Mouse (Mus musculus): ENCODE measurements at regions not wholly inside any gene's neighbourhood (a gene's known extent, or its start where the extent isn't known, plus 50 kb on each side); places are given as distances from the start of the nearest gene placed in this dataset.
A peak's percentile ranks its signal among the peaks of the same experiment; 100 is the strongest.

GRCm38 (mm10) chr9:50171826-50172464 is 172.8 kb downstream of the Rpl10-ps3 start:
- H3K27ac ChIP-seq (ENCODE audit: insufficient read depth, low read depth, low read length, poor library complexity, severe bottlenecking): no peak overlapping the region

GRCm38 (mm10) chr9:50171164-50171563 is 173.6 kb downstream of the Rpl10-ps3 start:
- in situ Hi-C loops (cut with MboI; ENCODE audit: low sequenced_read_pairs in 2 of 2, unreplicated experiment in 2 of 2): loop anchor here in 1 of 2 experiments (10.0 kb wide), 1 partner anchor 676 kb away; no protein-coding TSS in a partner anchor
- Histone ChIP-seq H3K27ac (ENCODE audit: insufficient read depth, low read depth, low read length, poor library complexity, severe bottlenecking) (no peak overlapping the region), H3K36me3 (ENCODE audit: control insufficient read depth, insufficient read depth, low read length, poor library complexity, severe bottlenecking) (no peaks in the 10 kb centered on the region), H3K4me3 (ENCODE audit: insufficient read depth in 1 of 2, low read depth in 1 of 2, low read length in 2 of 2, poor library complexity in 1 of 2, severe bottlenecking in 1 of 2) (no peak overlapping the region; a peak in 1 of 4 replicates), H3K4me1 (ENCODE audit: control insufficient read depth in 2 of 2, insufficient read depth in 2 of 2, low read length in 2 of 2, poor library complexity in 1 of 2) (peaks cover 0 to 7% of the 10 kb centered on the region in 2 experiments; a peak in 2 of 4 replicates), H3K9me3 (ENCODE audit: control insufficient read depth, insufficient read depth, low read depth, low read length) (no peaks in the 10 kb centered on the region), H3K9ac (ENCODE audit: insufficient read depth, low read depth, low read length, poor library complexity, severe bottlenecking) (no peak overlapping the region)
- no peak for TF ChIP-seq MAFK (IDR thresholded peaks at IDR 0.05; ENCODE audit: insufficient read depth, low read depth, low read length)
- no peak for DNase-seq (ENCODE audit: low read depth, low spot score)

More at GRCm38 (mm10) chr9:50171826-50172464, 172.8 kb downstream of the Rpl10-ps3 start:
- no peak overlapping the region for H3K4me3 ChIP-seq (ENCODE audit: insufficient read depth in 1 of 2, low read depth in 1 of 2, low read length in 2 of 2, poor library complexity in 1 of 2, severe bottlenecking in 1 of 2)
- peak; percentile 75 for DNase-seq (ENCODE audit: low read depth, low spot score)
- in situ Hi-C loops (cut with MboI; ENCODE audit: low sequenced_read_pairs in 2 of 2, unreplicated experiment in 2 of 2): loop anchor here in 1 of 2 experiments (10.0 kb wide), 1 partner anchor 677 kb away; no protein-coding TSS in a partner anchor
- TF ChIP-seq ZC3H11A (IDR thresholded peaks at IDR 0.05; ENCODE audit: borderline replicate concordance, low read depth, low read length) (peak; percentile 96), MAFK (IDR thresholded peaks at IDR 0.05; ENCODE audit: insufficient read depth, low read depth, low read length) (no peak)
- peaks cover 0 to 7% of the 10 kb centered on the region in 2 experiments; a peak in 2 of 4 replicates for H3K4me1 ChIP-seq (ENCODE audit: control insufficient read depth in 2 of 2, insufficient read depth in 2 of 2, low read length in 2 of 2, poor library complexity in 1 of 2)
- H3K9ac ChIP-seq (ENCODE audit: insufficient read depth, low read depth, low read length, poor library complexity, severe bottlenecking): no peak overlapping the region
- H3K36me3 ChIP-seq (ENCODE audit: control insufficient read depth, insufficient read depth, low read length, poor library complexity, severe bottlenecking): no peaks in the 10 kb centered on the region
- no peaks in the 10 kb centered on the region for H3K9me3 ChIP-seq (ENCODE audit: control insufficient read depth, insufficient read depth, low read depth, low read length)

GRCm38 (mm10) chr9:50170637-50171036 is 174.1 kb downstream of the Rpl10-ps3 start:
- TF ChIP-seq ZNF384 (IDR thresholded peaks at IDR 0.05; ENCODE audit: low read depth, low read length) (peak; percentile 58; the same call in 1 of the 2 replicates), MAFK (IDR thresholded peaks at IDR 0.05; ENCODE audit: insufficient read depth, low read depth, low read length) (no peak)
- Histone ChIP-seq H3K27ac (ENCODE audit: insufficient read depth, low read depth, low read length, poor library complexity, severe bottlenecking) (no peak overlapping the region), H3K4me3 (ENCODE audit: insufficient read depth in 1 of 2, low read depth in 1 of 2, low read length in 2 of 2, poor library complexity in 1 of 2, severe bottlenecking in 1 of 2) (no peak overlapping the region; a peak in 1 of 4 replicates), H3K4me1 (ENCODE audit: control insufficient read depth in 2 of 2, insufficient read depth in 2 of 2, low read length in 2 of 2, poor library complexity in 1 of 2) (peaks cover 0 to 7% of the 10 kb centered on the region in 2 experiments; a peak in 2 of 4 replicates), H3K36me3 (ENCODE audit: control insufficient read depth, insufficient read depth, low read length, poor library complexity, severe bottlenecking) (no peaks in the 10 kb centered on the region), H3K9ac (ENCODE audit: insufficient read depth, low read depth, low read length, poor library complexity, severe bottlenecking) (no peak overlapping the region), H3K9me3 (ENCODE audit: control insufficient read depth, insufficient read depth, low read depth, low read length) (no peaks in the 10 kb centered on the region)
- no peak for DNase-seq (ENCODE audit: low read depth, low spot score)
- in situ Hi-C loops (cut with MboI; ENCODE audit: low sequenced_read_pairs in 2 of 2, unreplicated experiment in 2 of 2): loop anchor here in 1 of 2 experiments (10.0 kb wide), 1 partner anchor 676 kb away; no protein-coding TSS in a partner anchor

DNA sequence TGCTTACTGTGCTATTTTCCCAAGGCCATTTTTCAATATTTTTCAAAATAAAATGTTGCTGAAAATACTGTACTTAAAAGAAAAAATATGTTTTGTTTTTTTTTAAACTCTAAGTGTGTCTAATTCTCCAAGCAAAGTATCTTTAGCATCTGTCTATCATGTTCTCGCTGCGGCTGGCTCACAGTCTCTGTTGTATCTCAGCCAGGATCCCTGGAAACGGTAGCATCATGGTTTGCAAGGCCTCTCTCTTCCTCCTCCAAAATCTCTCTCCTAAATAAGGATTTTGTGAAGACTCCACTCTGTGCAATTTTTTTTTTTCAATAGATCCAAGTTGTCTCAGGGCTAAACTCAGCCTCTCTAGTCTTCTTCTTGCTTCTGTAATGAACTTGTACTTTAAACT is 190.2 kb downstream of the Rpl10-ps3 start:
- in situ Hi-C loops (cut with MboI; ENCODE audit: low sequenced_read_pairs in 2 of 2, unreplicated experiment in 2 of 2): no loop called here
- H3K9me3 ChIP-seq (ENCODE audit: control insufficient read depth, insufficient read depth, low read depth, low read length): no peaks in the 10 kb centered on the region
- H3K27ac ChIP-seq (ENCODE audit: insufficient read depth, low read depth, low read length, poor library complexity, severe bottlenecking): no peak overlapping the region
- H3K4me3 ChIP-seq (ENCODE audit: insufficient read depth in 1 of 2, low read depth in 1 of 2, low read length in 2 of 2, poor library complexity in 1 of 2, severe bottlenecking in 1 of 2): no peak overlapping the region
- no peaks in the 10 kb centered on the region for H3K36me3 ChIP-seq (ENCODE audit: control insufficient read depth, insufficient read depth, low read length, poor library complexity, severe bottlenecking)
- H3K4me1 ChIP-seq (ENCODE audit: control insufficient read depth in 2 of 2, insufficient read depth in 2 of 2, low read length in 2 of 2, poor library complexity in 1 of 2): no peaks in the 10 kb centered on the region
- no peak for TF ChIP-seq CHD2 (IDR thresholded peaks at IDR 0.05; ENCODE audit: low read depth, low read length)
- no peak for TF ChIP-seq HCFC1 (IDR thresholded peaks at IDR 0.05; ENCODE audit: borderline replicate concordance, insufficient read depth, low read length)
- TF ChIP-seq MAFK (IDR thresholded peaks at IDR 0.05; ENCODE audit: insufficient read depth, low read depth, low read length): no peak
- no peak for TF ChIP-seq ZC3H11A (IDR thresholded peaks at IDR 0.05; ENCODE audit: borderline replicate concordance, low read depth, low read length)
- no peak for TF ChIP-seq ZNF384 (IDR thresholded peaks at IDR 0.05; ENCODE audit: low read depth, low read length)
- no peak for DNase-seq (ENCODE audit: low read depth, low spot score)
- no peak overlapping the region for H3K9ac ChIP-seq (ENCODE audit: insufficient read depth, low read depth, low read length, poor library complexity, severe bottlenecking)

DNA sequence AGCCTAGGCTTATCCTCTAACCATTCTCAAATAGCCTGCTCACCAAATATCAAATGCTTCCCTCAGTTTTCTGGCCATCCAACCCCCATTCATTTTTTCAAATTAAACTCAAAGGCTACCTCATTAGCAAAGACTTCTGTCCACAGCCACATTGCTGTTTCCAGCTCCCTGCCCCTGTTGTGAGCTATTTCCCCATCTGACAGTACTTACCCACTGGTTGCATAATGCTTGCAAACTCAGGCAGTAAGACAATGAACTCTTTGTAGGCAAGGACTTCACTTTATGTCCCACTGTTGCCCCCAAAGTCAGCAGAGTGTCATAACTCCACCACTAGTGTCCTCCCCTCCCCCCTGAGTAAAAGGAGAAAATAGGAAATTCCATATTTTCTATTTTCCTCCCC is 194.7 kb downstream of the Rpl10-ps3 start:
- Histone ChIP-seq H3K4me3 (ENCODE audit: insufficient read depth in 1 of 2, low read depth in 1 of 2, low read length in 2 of 2, poor library complexity in 1 of 2, severe bottlenecking in 1 of 2) (no peak overlapping the region), H3K9me3 (ENCODE audit: control insufficient read depth, insufficient read depth, low read depth, low read length) (no peaks in the 10 kb centered on the region), H3K27ac (ENCODE audit: insufficient read depth, low read depth, low read length, poor library complexity, severe bottlenecking) (no peak overlapping the region), H3K9ac (ENCODE audit: insufficient read depth, low read depth, low read length, poor library complexity, severe bottlenecking) (no peak overlapping the region), H3K36me3 (ENCODE audit: control insufficient read depth, insufficient read depth, low read length, poor library complexity, severe bottlenecking) (no peaks in the 10 kb centered on the region), H3K4me1 (ENCODE audit: control insufficient read depth in 2 of 2, insufficient read depth in 2 of 2, low read length in 2 of 2, poor library complexity in 1 of 2) (no peaks in the 10 kb centered on the region)
- in situ Hi-C loops (cut with MboI; ENCODE audit: low sequenced_read_pairs in 2 of 2, unreplicated experiment in 2 of 2): no loop called here
- no peak for DNase-seq (ENCODE audit: low read depth, low spot score)
- TF ChIP-seq HCFC1 (IDR thresholded peaks at IDR 0.05; ENCODE audit: borderline replicate concordance, insufficient read depth, low read length): no peak
- no peak for TF ChIP-seq ZNF384 (IDR thresholded peaks at IDR 0.05; ENCODE audit: low read depth, low read length)
- no peak for TF ChIP-seq MAFK (IDR thresholded peaks at IDR 0.05; ENCODE audit: insufficient read depth, low read depth, low read length)
- TF ChIP-seq ZC3H11A (IDR thresholded peaks at IDR 0.05; ENCODE audit: borderline replicate concordance, low read depth, low read length): no peak
- no peak for TF ChIP-seq CHD2 (IDR thresholded peaks at IDR 0.05; ENCODE audit: low read depth, low read length)
